Mouse (Mus musculus) bone marrow, adult 2 months (tissue): Measurements from ENCODE around the gene Aaed1. TPM values are rescaled to one million over a fixed set of nuclear protein-coding genes. Genes with fewer than 3 reads are reported as not detected.

Source experiments
- H3K27ac ChIP-seq: fragments of 200-500 bp; 2 replicates; pipeline ENCODE4 v1.5.1; 2012; ENCODE audit warnings: low read depth, mild to moderate bottlenecking, control low read depth, inconsistent platforms, low read length; ENCODE audit not compliant: control insufficient read depth, poor library complexity, insufficient read depth
- H3K4me1 ChIP-seq: fragments of 200-500 bp; 2 replicates; pipeline ENCODE4 v1.6.1; 2011; ENCODE audit warnings: low read length; ENCODE audit not compliant: control insufficient read depth, insufficient read depth
- H3K4me3 ChIP-seq: fragments of 200-500 bp; replicated peaks from 2 replicates; pipeline ENCODE3; 2011; ENCODE audit warnings: mild to moderate bottlenecking, low read depth, low read length, control low read depth; ENCODE audit not compliant: control insufficient read depth
- CTCF ChIP-seq: fragments of 200-500 bp; IDR thresholded peaks from 2 replicates; pipeline ENCODE4 v1.5.1; 2011; ENCODE audit warnings: low read length, control low read depth; ENCODE audit not compliant: control insufficient read depth, insufficient read depth
- POLR2A ChIP-seq: fragments of 200-500 bp; IDR thresholded peaks from 2 replicates; pipeline ENCODE4 v1.6.1; 2011; ENCODE audit warnings: low read depth, mild to moderate bottlenecking, control low read depth, low read length, borderline replicate concordance; ENCODE audit not compliant: control insufficient read depth
- WGBS: fragments of 180-500 bp; shearing (Covaris S2); methylation state at CpG from one replicate; pipeline ENCODE4 v1.1.7; 2018; 5-methylcytosine and 5-hydroxymethylcytosine counted together
- polyA plus RNA-seq: library from polyadenylated mRNA; stranded (reverse); fragments of >200 nt; gene quantifications from 2 replicates; pipeline ENCODE4 v1.2.4, GENCODE M21; 2011; ENCODE audit warnings: low replicate concordance; ENCODE audit not compliant: missing spikeins, insufficient read depth, insufficient read length

The Aaed1 gene
- polyA plus RNA-seq, 1 experiment: 11.1 TPM

DNA sequence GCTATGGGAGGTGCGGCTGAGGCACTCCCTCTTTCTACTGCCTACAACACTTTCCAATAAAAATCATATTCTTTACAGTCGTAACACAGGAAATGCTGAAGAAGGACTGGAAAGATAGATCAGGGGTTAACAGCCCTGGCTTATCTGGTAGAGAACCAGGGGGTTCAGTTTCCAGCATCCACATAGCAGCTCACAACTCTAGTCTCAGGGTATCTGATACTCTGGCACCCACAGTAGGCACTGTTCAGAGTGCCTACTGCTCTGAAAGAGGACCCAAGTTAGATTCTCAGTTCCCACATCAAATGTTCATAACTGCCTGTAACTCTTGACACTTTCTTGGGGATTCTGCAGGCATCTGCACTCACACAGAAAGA is 393 bp upstream of the Aaed1 start:
- TF ChIP-seq POLR2A: no peak
- no peak for TF ChIP-seq CTCF
- Histone ChIP-seq H3K4me3 (peak overlapping the region; percentile 54), H3K4me1 (peaks cover 3% of the 10 kb centered on the region), H3K27ac (no peak overlapping the region)
- WGBS: 0% methylated on average over 2 of the region's 2 CpGs

DNA sequence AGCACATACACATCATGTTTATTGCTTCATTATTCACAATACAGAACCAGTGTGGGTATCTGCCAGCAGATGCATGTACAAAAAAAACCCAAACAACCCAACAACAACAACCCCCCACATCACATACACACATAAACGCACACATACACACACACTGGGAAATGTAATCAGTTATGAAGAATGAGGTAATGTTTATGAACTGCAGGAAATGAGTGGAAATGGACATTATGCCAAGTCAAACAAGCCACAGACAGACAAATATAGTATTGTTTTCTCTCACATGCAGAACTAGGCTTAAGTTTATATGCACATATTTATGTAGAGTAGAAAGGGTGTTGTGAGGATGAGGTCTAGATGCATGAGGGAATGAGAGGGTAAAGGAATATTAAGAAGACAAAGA is 1.2 kb downstream of the Aaed1 start:
- Histone ChIP-seq H3K27ac (no peak overlapping the region), H3K4me3 (no peak overlapping the region), H3K4me1 (peaks cover 3% of the 10 kb centered on the region)
- WGBS: 74% methylated on average over 1 of the region's 1 CpGs
- TF ChIP-seq POLR2A (no peak), CTCF (no peak)

DNA sequence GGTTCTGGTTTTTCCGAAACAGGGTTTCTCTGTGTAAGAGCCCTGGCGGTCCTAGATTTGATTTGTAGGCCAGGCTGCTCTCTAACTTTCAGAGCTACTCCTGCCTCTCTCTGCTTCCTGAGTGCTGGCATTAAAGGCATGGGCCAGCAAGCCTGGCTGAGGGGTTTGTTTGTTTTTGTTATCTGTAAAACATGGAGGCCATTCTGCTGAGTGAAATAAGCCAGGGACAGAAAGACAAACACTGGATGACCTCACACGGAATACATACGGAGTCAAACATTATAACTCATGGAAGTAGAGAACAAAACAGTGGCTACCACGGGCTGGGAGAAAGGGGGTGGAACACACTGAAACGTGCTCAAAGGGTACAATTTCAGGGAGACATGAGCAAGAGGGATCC is 1.9 kb downstream of the Aaed1 start:
- peaks cover 1% of the 10 kb centered on the region for H3K4me1 ChIP-seq
- H3K27ac ChIP-seq: no peak overlapping the region
- H3K4me3 ChIP-seq: no peak overlapping the region
- no peak for TF ChIP-seq CTCF
- 71% methylated on average over 6 of the region's 6 CpGs for WGBS

DNA sequence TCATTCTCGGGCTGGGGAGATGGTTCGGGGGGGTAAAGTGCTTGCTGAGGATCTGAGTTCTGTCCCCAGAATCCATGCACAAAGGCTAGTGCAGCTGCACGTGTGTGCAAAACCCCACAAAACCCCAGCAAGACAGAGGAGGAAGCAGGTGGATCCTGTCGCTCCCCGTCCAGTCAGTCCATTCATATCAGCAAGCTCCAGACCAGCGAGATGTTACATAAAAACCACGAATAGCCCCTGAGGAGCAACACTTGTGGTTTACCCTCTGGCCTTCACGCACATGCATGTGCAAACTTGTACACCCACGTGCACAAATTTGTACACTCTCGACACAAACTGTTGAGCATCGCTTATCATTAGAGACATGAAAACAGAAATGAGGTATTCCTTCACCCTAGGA is 2.7 kb downstream of the Aaed1 start:
- TF ChIP-seq CTCF (no peak), POLR2A (no peak)
- Histone ChIP-seq H3K4me3 (no peak overlapping the region), H3K4me1 (peaks cover 1% of the 10 kb centered on the region), H3K27ac (no peak overlapping the region)
- 2% methylated on average over 11 of the region's 11 CpGs for WGBS

DNA sequence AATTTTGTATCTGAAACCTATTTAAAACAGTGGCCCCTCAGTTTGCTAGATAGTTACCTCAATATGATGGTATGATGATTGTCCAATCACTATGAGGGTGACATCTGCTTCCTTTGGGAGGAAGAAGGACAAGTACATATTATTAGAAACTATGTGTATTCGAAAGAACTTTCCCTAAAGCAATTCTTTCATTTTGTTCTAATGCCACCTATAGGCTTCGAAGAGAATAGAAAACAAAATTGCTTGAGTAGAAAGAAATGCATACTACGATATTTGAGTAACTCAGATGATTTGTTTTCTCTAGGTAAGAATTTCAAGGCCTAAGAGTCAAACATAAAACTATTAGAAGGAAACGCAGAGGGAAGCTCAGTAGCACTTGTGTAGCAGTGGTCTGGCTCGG is 3.5 kb downstream of the Aaed1 start:
- no peak for TF ChIP-seq CTCF
- TF ChIP-seq POLR2A: no peak
- Histone ChIP-seq H3K4me1 (peaks cover 1% of the 10 kb centered on the region), H3K4me3 (no peak overlapping the region), H3K27ac (no peak overlapping the region)
- 7% methylated on average over 5 of the region's 5 CpGs for WGBS

DNA sequence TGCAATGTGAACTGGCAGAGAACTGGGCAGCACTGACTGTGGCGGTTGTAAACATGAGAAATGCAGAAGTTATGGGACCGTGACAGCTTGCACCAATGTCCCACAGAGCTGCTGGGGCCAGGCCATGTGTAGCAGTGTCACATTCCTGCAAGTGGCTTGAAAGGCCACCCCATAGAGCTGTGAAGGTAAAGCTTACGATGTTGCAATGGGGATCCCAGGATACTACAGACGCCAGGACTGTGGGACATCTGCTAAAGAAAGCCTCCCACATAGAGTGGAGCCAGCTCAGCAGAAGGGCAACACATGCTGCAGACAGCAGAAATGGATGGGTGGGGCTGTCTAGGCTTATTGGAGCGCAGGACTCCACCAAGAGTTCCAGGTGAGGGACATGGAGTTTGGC is 5.0 kb downstream of the Aaed1 start:
- WGBS: 57% methylated on average over 5 of the region's 5 CpGs
- TF ChIP-seq CTCF (no peak), POLR2A (no peak)
- peaks cover 1% of the 10 kb centered on the region for H3K4me1 ChIP-seq
- no peak overlapping the region for H3K27ac ChIP-seq
- H3K4me3 ChIP-seq: no peak overlapping the region

DNA sequence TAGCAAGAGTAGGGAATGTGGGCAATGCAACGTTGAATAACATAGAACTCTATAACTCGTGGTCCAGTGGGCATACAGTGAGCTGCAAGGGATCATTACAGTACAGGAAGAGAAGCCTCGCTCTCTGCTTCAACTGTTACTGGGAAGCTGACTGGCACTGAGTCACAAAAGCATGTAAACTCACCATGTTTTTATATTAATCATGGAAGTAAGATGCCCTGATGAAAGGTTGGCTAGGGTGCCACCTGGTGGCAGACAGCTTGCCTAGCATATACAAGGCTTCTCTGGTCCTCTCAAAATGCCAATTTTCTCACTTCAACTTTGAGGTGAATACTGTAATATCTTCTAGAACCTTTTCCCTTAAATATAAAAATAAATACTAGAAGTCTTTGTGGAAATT is 6.4 kb downstream of the Aaed1 start:
- TF ChIP-seq CTCF: peak; percentile 80
- no peak for TF ChIP-seq POLR2A
- Histone ChIP-seq H3K4me1 (peaks cover 1% of the 10 kb centered on the region), H3K4me3 (no peak overlapping the region), H3K27ac (no peak overlapping the region)
- WGBS: 67% methylated on average over 3 of the region's 3 CpGs

DNA sequence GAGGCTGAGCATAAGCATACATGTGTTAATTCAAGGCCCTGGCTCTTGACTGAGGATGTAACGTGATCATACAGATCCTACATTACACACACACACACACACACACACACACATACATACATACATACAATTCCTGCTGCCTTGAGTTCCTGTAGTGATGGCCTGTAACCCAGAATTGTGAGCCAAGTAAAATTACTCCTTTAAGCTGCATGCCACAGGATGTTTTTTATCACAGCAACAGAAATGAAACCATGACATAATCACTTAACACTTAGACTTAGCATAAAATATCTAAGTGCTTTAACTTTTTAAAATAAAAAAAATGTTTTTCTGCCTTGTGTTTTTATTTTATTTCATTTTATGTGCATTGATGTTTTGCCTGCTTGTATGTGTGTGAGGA is 13.4 kb downstream of the Aaed1 start:
- 87% methylated on average over 1 of the region's 1 CpGs for WGBS
- Histone ChIP-seq H3K27ac (no peak overlapping the region), H3K4me1 (no peaks in the 10 kb centered on the region), H3K4me3 (no peak overlapping the region)
- TF ChIP-seq CTCF: no peak
- TF ChIP-seq POLR2A: no peak

DNA sequence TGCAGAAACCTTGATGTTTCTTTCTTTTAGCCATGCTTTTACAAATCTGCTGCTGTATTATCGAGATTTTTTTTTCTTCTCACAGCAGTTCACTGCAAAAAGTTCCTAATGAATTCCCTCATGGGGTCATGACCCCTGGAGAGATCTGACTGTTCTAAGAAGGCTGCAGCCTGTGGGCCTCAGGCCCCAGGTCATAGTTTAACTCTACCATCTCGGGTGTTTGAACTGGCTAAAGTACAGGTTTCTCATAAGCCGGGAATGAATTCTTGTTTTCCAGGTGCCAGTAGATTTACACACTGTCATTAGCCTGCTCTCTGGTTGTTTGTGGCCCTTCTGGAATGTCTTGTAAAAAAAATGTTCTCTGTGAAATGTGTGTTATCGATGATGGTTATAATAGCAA is 25.7 kb downstream of the Aaed1 start:
- Histone ChIP-seq H3K27ac (no peak overlapping the region), H3K4me3 (no peak overlapping the region), H3K4me1 (no peaks in the 10 kb centered on the region)
- TF ChIP-seq CTCF: no peak
- no peak for TF ChIP-seq POLR2A
- WGBS: 77% methylated on average over 4 of the region's 4 CpGs
